Mouse (Mus musculus): Measurements from ENCODE around the gene Ly6g6e.

The Ly6g6e gene

DNA sequence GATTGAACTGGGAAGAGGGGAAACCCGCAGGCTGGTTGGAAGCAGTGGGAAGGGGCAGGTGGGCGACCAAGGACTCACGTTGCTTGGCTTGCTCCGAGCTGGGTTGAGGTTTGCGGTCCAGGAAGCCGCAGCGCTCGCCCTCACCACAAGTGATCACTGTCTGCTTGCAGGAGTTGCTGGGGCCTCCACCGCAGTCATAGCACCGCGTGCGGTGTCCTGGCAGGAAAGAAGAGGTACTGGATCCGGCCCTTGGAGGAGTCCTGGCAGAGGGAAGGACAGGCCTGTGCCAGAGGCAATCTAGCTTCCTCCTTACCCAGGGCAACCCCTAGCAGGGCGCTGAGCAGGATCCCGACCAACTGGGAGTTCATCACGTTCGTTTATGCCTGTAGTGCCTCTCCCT, 2.6 kb upstream of the Ly6g6e start:
- no peak for DNase-seq (ENCODE audit: low spot score)

- no peak for DNase-seq (ENCODE audit: low spot score)
Observed at GRCm38 (mm10) chr17:35077285-35077684, 583 bp downstream of the Ly6g6e start.

- DNase-seq (ENCODE audit: low spot score) = no peak
Observed at GRCm38 (mm10) chr17:35077786-35078233, 1.1 kb downstream of the Ly6g6e start, which contains the start of gene Ly6g6d. Ly6g6d (minus strand) TSS chr17:35078065.

DNA sequence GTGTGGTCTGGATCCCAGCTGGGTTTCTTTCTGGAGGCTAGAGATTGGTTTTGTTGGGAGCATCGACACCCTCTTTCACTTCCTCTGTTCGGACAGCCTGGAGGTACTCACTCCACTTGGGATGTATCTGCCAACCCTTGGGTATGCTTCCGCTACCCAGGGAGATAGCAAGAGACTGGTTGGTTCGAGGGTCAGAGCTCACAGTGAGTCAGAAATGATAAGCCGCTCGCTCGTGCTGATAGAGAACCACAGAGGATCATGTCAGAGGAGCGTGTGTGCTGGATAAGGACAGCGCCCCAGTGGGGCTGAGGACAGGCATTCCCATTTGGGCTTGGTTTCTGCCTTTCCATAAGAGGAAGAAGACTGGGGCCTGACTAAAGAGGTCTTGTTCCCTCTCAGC, 3.1 kb downstream of the Ly6g6e start:
- no peak for DNase-seq (ENCODE audit: low spot score)

GRCm38 (mm10) chr17:35080248-35080647, 3.5 kb downstream of the Ly6g6e start:
- DNase-seq (ENCODE audit: low spot score) = no peak

GRCm38 (mm10) chr17:35080710-35081109, 4.0 kb downstream of the Ly6g6e start:
- DNase-seq (ENCODE audit: low spot score) = no peak

DNA sequence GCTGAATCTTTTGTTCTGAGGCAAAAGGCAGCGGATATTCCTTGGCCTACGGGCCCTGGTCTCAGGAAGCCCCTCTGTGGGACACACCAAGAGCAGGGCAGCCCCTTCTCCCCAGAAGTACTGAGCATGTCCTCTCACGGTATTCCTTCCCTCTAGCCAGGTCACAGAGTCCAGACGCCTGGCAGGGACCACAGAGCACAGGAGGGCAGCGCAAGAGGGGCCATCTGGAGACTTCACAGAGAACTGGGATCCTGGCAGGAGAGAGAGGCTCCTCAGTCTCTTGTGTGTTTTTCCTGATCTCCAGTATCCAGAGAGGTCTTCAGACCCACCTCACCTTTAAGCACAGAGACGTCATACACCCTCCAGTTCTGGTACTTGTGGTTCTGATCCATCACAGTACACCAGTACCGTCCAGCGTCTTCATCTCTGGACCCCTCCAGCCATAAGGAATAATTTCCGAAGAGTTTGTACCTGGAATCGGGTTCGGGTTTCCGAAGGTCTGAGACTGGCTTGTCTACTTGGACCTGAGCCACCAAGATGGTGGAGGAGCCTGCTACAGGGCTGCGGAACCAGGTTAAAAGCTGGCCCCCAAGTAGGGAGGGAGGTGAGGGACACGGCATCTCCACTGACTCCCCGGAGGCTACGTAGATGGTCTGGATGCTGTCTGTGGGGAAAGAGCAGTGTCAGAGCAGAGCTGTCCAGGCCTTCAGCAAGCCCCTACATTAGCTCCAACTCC, 6.3 kb downstream of the Ly6g6e start:
- no peak for DNase-seq (ENCODE audit: low spot score)

- DNase-seq (ENCODE audit: low spot score) = no peak
Observed at GRCm38 (mm10) chr17:35083929-35084497, 7.3 kb downstream of the Ly6g6e start.

- DNase-seq (ENCODE audit: low spot score) = no peak
Observed at GRCm38 (mm10) chr17:35085208-35085865, 8.6 kb downstream of the Ly6g6e start, which contains the start of gene Ly6g6f. Ly6g6f (minus strand) TSS chr17:35085610.

DNA sequence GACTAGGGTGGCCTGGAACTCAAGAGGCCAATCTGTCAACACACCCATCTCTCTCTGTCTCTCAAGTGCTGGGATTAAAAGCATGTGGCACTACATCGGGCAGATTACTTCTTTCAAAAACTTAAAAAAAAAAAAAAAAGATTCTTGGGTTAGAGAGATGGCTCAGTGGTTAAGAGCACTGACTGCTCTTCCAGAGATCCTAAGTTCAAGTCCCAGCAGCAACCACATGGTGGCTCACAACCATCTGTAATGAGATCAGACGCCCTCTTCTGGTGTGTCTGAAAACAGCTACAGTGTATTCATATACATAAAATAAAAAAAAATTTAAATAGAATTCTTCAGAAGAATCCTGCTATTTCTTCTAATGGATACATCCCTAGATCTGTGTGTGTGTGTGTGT, 11.4 kb downstream of the Ly6g6e start:
- peak; percentile 41 for DNase-seq (ENCODE audit: low spot score)

DNA sequence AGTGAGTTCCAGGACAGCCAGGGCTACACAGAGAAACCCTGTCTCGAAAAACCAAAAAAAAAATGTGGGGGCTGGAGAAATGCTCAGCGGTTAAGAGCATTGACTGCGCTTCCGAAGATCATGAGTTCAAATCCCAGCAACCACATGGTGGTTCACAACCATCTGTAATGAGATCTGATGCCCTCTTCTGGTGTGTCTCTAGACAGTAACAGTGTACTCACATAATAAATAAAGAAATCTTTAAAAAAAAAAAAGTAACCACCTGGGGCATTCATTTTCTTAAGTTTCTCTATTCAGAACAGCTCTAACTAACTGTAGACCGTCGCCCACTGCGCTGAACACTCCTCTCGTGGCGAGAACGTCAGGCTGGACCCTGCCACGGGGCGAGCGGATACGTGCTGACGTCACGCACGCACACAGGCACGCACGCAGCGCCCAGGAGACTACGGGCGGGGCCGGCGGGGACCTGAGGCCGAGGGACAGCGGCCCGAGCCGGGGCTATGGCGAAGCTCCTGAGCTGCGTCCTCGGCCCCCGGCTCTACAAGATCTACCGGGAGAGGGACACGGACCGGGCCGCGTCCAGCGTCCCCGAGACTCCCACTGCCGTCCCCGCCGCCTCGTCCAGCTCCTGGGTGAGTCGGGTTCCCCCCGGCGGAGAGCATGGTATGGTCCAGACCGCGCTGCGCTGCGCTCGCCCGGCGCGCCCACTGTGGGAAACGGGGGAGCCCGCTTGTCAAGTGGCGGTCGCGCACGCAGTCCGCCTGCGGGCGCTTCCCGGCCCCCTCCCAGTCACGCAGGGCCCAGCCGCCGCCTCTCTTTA, 12.3 kb downstream of the Ly6g6e start, which contains the start of gene Abhd16a:
Abhd16a (plus strand) TSS at position 439 of the 820 bp plus-strand sequence.
- DNase-seq (ENCODE audit: low spot score) = peak; percentile 90

- no peak for DNase-seq (ENCODE audit: low spot score)
Observed at GRCm38 (mm10) chr17:35090166-35090932, 13.6 kb downstream of the Ly6g6e start.

GRCm38 (mm10) chr17:35092403-35093198, 15.9 kb downstream of the Ly6g6e start:
- DNase-seq (ENCODE audit: low spot score) = no peak

- no peak for DNase-seq (ENCODE audit: low spot score)
Observed at GRCm38 (mm10) chr17:35094475-35095365, 18.0 kb downstream of the Ly6g6e start.

- DNase-seq (ENCODE audit: low spot score) = no peak
Observed at GRCm38 (mm10) chr17:35096597-35096996, 19.9 kb downstream of the Ly6g6e start.

DNA sequence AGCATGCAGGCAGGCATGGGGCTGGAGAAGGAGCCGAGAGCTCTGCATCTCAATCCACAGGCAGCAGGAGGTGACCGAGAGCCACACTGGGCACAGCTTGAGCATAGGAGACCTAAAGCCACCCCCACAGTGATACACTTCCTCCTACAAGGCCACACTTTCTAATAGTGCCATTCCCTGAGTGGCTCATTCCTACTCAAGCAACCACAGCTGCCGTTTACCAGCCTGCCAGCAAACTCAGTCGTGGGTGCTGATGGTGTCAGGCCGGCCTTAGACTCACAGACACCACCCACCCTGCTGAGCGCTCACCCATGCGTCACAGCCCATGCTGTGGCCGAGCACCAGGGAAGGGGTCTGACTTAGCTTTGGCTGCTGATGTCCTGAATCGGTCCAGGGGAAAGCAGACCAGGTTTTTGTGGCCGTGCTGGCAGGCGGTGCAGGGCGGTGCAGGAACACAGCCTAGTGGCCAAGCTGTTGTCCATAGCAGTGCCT, 20.5 kb downstream of the Ly6g6e start:
- DNase-seq (ENCODE audit: low spot score) = no peak

GRCm38 (mm10) chr17:35100196-35100765, 23.6 kb downstream of the Ly6g6e start:
- no peak for DNase-seq (ENCODE audit: low spot score)

DNA sequence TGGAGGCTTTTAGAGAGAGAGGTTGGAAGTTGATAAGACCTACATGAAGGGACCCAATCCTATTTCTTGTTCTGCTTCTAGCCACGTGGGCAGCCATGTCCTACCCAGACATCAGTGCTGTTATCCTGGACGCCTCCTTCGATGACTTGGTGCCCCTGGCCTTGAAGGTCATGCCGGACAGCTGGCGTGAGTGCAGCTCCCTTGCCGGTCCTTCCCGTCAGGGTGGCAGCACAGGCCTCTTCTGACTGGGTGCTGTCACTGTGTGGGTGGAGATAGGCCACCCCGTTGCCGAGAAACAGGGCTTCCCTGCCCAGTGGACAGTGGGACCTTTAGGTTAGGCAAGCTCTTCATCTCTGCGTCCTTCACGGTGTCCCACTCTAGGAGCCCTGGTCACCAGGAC, 24.5 kb downstream of the Ly6g6e start:
- DNase-seq (ENCODE audit: low spot score) = no peak

GRCm38 (mm10) chr17:35102299-35102698, 25.6 kb downstream of the Ly6g6e start:
- no peak for DNase-seq (ENCODE audit: low spot score)
